Mouse (Mus musculus) testis, adult 2 months (tissue): ENCODE data around the gene Vcpkmt. TPM values are rescaled to one million over a fixed set of nuclear protein-coding genes. Genes with fewer than 3 reads are reported as not detected.
A peak's percentile ranks its signal among the peaks of the same experiment; 100 is the strongest.
"Not testable (repeated sequence)": the region's sequence is repeated elsewhere in the genome, so short reads cannot be mapped to it uniquely, and the experiment has no call there.

Experiments used
- H3K27ac ChIP-seq: fragments of 200-500 bp; 2 replicates; pipeline ENCODE4 v1.5.1; 2012; ENCODE audit warnings: low read depth, low read length; ENCODE audit not compliant: control insufficient read depth, insufficient read depth
- H3K27me3 ChIP-seq: fragments of 200-500 bp; 2 replicates; pipeline ENCODE4 v1.6.1; 2012; ENCODE audit warnings: mild to moderate bottlenecking, low read length, moderate library complexity; ENCODE audit not compliant: control insufficient read depth, insufficient read depth
- H3K36me3 ChIP-seq: fragments of 200-500 bp; 2 replicates; pipeline ENCODE4 v1.6.1; 2012; ENCODE audit warnings: mild to moderate bottlenecking, low read length; ENCODE audit not compliant: control insufficient read depth, insufficient read depth
- H3K4me1 ChIP-seq: fragments of 200-500 bp; 2 replicates; pipeline ENCODE4 v1.6.1; 2012; ENCODE audit warnings: low read length; ENCODE audit not compliant: control insufficient read depth, insufficient read depth
- H3K4me3 ChIP-seq: fragments of 200-500 bp; 2 replicates; pipeline ENCODE4 v1.5.1; 2012; ENCODE audit warnings: low read depth, mild to moderate bottlenecking, low read length, moderate library complexity, mixed read lengths; ENCODE audit not compliant: control insufficient read depth
- CTCF ChIP-seq: fragments of 200-500 bp; IDR thresholded peaks from 2 replicates; pipeline ENCODE4 v1.5.1; 2012; ENCODE audit warnings: low read depth, mild to moderate bottlenecking, inconsistent platforms, low read length, moderate library complexity; ENCODE audit not compliant: control insufficient read depth, insufficient read depth, insufficient replicate concordance
- POLR2A ChIP-seq: fragments of 200-500 bp; IDR thresholded peaks from 2 replicates; pipeline ENCODE4 v1.6.1; 2012; ENCODE audit warnings: low read depth, mild to moderate bottlenecking, inconsistent platforms, low read length, moderate library complexity; ENCODE audit not compliant: control insufficient read depth
- polyA plus RNA-seq: library from polyadenylated mRNA; depleted of rRNA; stranded (reverse); fragments of >200 nt; gene quantifications from 2 replicates; pipeline ENCODE4 v1.2.3, GENCODE M21; 2012; rRNA removed

The Vcpkmt gene
- polyA plus RNA-seq: 4.3 and 4.6 TPM in 2 replicates

GRCm38 (mm10) chr12:69582613-69583269, at the start of gene Vcpkmt:
Gene Vcpkmt (minus strand): TSS chr12:69583028.
- Histone ChIP-seq H3K27me3 (no peaks in the 10 kb centered on the region), H3K27ac (peak within 1 kb of the TSS; percentile 70), H3K36me3 (no peaks in the 10 kb centered on the region), H3K4me1 (no peaks in the 10 kb centered on the region), H3K4me3 (peak within 1 kb of the TSS; percentile 83)
- TF ChIP-seq POLR2A: peak; percentile 88
- TF ChIP-seq CTCF: no peak

GRCm38 (mm10) chr12:69618590-69618989, 35.8 kb upstream of the Vcpkmt start:
- H3K36me3 ChIP-seq, H3K27me3 ChIP-seq, H3K4me3 ChIP-seq, H3K4me1 ChIP-seq: not testable (repeated sequence)
- peak overlapping the region; percentile 42 for H3K27ac ChIP-seq

- no peak for TF ChIP-seq CTCF
- TF ChIP-seq POLR2A: no peak
- Histone ChIP-seq H3K4me1 (no peaks in the 10 kb centered on the region), H3K27me3 (no peaks in the 10 kb centered on the region), H3K4me3 (no peak overlapping the region), H3K27ac (no peak overlapping the region), H3K36me3 (no peaks in the 10 kb centered on the region)
Observed at GRCm38 (mm10) chr12:69604367-69604766, 21.5 kb upstream of the Vcpkmt start.

DNA sequence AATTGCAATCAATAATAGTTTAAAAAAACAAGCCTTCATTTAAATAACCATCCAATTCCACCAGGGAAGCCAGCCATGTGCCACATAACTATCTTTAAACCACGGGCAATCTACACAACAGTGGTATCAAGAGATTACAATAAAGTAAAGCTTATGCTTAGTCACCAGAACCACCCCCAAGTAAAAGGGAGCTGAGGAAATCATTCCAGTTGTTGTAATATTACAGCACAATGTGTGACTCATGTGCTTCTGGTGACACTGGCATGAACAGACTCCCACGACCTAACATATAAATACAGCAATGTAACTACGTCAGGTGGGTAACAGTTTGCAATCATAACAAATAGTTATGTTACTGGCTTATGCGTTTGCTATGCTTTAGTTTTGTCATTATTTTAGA, 14.6 kb upstream of the Vcpkmt start:
- H3K27ac ChIP-seq: no peak overlapping the region
- H3K27me3 ChIP-seq: no peaks in the 10 kb centered on the region
- H3K4me3 ChIP-seq: no peak overlapping the region
- no peaks in the 10 kb centered on the region for H3K36me3 ChIP-seq
- TF ChIP-seq CTCF: no peak
- TF ChIP-seq POLR2A: no peak
- H3K4me1 ChIP-seq: no peaks in the 10 kb centered on the region

DNA sequence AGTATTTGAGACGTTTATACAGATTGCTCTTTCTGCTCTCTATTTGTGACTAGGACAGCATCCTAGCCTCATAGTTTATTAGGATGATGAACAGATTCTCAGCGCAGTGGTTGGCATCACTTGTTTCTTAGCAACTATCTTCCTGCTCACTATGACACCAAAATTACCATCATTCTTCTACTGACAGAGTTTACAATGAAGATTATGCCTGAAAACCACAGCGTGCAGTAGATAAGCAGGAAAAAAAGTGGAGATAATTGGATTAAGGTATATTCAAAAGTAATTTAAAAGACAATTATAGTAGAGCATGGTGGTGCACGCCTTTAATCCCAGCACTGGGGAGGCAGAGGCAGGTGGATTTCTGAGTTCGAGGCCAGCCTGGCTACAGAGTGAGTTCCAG, 10.3 kb upstream of the Vcpkmt start:
- no peak for TF ChIP-seq POLR2A
- no peak overlapping the region for H3K4me3 ChIP-seq
- no peaks in the 10 kb centered on the region for H3K27me3 ChIP-seq
- no peak overlapping the region for H3K27ac ChIP-seq
- no peaks in the 10 kb centered on the region for H3K36me3 ChIP-seq
- no peaks in the 10 kb centered on the region for H3K4me1 ChIP-seq

- Histone ChIP-seq H3K27me3 (no peaks in the 10 kb centered on the region), H3K36me3 (no peaks in the 10 kb centered on the region), H3K4me1 (no peaks in the 10 kb centered on the region), H3K27ac (0 out of 2 replicates have a peak overlapping the region, but pooled peaks have one; percentile 19), H3K4me3 (peak overlapping the region; percentile 83)
- no peak for TF ChIP-seq POLR2A
- no peak for TF ChIP-seq CTCF
Observed at GRCm38 (mm10) chr12:69583270-69583629, 422 bp upstream of the Vcpkmt start.

DNA sequence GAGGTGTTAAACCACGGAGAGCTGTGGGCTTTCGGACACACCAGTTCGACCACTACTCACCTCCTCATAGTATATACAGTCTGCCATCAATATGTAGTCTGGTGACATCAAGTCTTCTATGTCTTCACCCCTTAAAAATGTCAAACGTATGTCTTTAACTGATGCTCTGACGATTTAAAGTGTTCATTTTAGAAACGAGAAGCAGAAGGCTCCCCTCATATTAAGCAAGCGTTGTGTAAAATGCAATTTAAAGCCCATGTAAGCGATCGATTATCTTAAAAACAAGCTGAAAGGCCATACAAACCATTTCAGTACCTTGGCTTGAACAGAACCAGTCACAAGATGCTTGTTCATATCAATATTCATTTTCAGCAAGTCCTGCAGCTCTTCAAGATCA, 614 bp downstream of the Vcpkmt start:
- no peaks in the 10 kb centered on the region for H3K27me3 ChIP-seq
- peak overlapping the region; percentile 83 for H3K4me3 ChIP-seq
- H3K4me1 ChIP-seq: no peaks in the 10 kb centered on the region
- TF ChIP-seq CTCF: no peak
- TF ChIP-seq POLR2A: no peak
- peak overlapping the region; percentile 70 for H3K27ac ChIP-seq
- peaks cover 1% of the 10 kb centered on the region for H3K36me3 ChIP-seq

- Histone ChIP-seq H3K4me1 (no peaks in the 10 kb centered on the region), H3K36me3 (peaks cover 1% of the 10 kb centered on the region), H3K27me3 (no peaks in the 10 kb centered on the region), H3K4me3 (no peak overlapping the region), H3K27ac (no peak overlapping the region)
- TF ChIP-seq CTCF (no peak), POLR2A (no peak)
Observed at GRCm38 (mm10) chr12:69579623-69580022, 3.2 kb downstream of the Vcpkmt start.
